Mouse (Mus musculus) embryonic facial prominence, embryonic 11.5 days (tissue): Measurements from ENCODE around the gene Tdrd5. TPM values are rescaled to one million over a fixed set of nuclear protein-coding genes. Genes with fewer than 3 reads are reported as not detected.

Source experiments
- ATAC-seq: fragments of 200-750 bp; cut with Nextera tagmentation; replicated peaks from 2 replicates; pipeline ENCODE4 v1.8.0; 2017; ENCODE audit warnings: low read depth; ENCODE audit not compliant: insufficient number of reproducible peaks, low FRiP score, low TSS enrichment
- DNase-seq: peaks from one replicate; pipeline ENCODE4 v3.0.0-alpha.2; 2015; ENCODE audit warnings: low spot score
- H3K27ac ChIP-seq: fragments of 300-500 bp; sonication (generic); replicated peaks from 2 replicates; pipeline ENCODE4 v1.5.1; 2014; ENCODE audit warnings: mild to moderate bottlenecking, low read depth, low read length, control low read depth
- H3K27me3 ChIP-seq: fragments of 300-500 bp; sonication (generic); 2 replicates; pipeline ENCODE4 v1.6.1; 2014; ENCODE audit warnings: mild to moderate bottlenecking, low read length, moderate library complexity, mixed read lengths; ENCODE audit not compliant: control insufficient read depth, insufficient read depth
- H3K36me3 ChIP-seq: fragments of 300-500 bp; sonication (generic); replicated peaks from 2 replicates; pipeline ENCODE4 v1.6.1; 2014; ENCODE audit warnings: low read depth, mild to moderate bottlenecking, low read length, moderate library complexity, mixed read lengths; ENCODE audit not compliant: control insufficient read depth, insufficient read depth
- H3K4me1 ChIP-seq: fragments of 300-500 bp; sonication (generic); 2 replicates; pipeline ENCODE4 v1.6.1; 2014; ENCODE audit warnings: low read length, mixed read lengths; ENCODE audit not compliant: control insufficient read depth, insufficient read depth
- H3K4me2 ChIP-seq: fragments of 300-500 bp; sonication (generic); 2 replicates; pipeline ENCODE4 v1.6.1; 2014; ENCODE audit warnings: low read depth, mild to moderate bottlenecking, control low read depth, low read length, moderate library complexity
- H3K4me3 ChIP-seq: fragments of 300-500 bp; sonication (generic); 2 replicates; pipeline ENCODE4 v1.5.1; 2014; ENCODE audit warnings: low read depth, low read length, control low read depth
- H3K9ac ChIP-seq: fragments of 300-500 bp; sonication (generic); replicated peaks from 2 replicates; pipeline ENCODE4 v1.6.1; 2014; ENCODE audit warnings: mild to moderate bottlenecking, control low read depth, low read length
- H3K9me3 ChIP-seq: fragments of 300-500 bp; sonication (generic); replicated peaks from 2 replicates; pipeline ENCODE4 v1.6.1; 2016; ENCODE audit warnings: mild to moderate bottlenecking, low read length, inconsistent platforms, mixed read lengths; ENCODE audit not compliant: control insufficient read depth
- WGBS: fragments of 180-500 bp; shearing (Covaris S2); extraction: QIAGEN DNeasy Blood & Tissue Kit; methylation state at CpG from one replicate; pipeline ENCODE4 v1.1.7; 2014; 5-methylcytosine and 5-hydroxymethylcytosine counted together
- polyA plus RNA-seq: library from polyadenylated mRNA; unstranded; fragments of >200 nt; fragmentation: Nextera tagmentation; extraction: Ambion mirVana; gene quantifications from 2 replicates; pipeline ENCODE4 v1.2.1, GENCODE M21; 2014

Tdrd5 gene
- polyA plus RNA-seq, 1 experiment from 2014 or later: 0.25 TPM

DNA sequence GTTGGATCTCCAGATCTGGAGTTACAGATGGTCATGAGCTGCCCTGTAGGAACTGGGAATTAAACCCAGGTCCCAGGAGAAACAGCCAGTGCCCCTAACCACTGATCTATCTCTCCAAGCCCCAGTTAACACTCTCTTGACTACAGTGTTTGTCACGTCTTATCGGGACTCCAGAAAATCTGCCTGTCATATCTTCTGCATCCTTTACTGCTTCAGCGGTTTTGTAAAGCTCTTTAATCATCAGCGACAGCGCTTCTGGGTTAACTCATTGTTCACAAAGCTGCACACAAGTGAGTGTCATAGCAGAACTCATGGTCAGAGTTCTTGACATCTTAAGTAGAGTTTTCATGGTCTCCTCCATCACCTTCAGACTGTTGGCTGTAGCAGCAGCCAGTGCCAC, 76.6 kb downstream of the Tdrd5 start:
- 80% methylated on average over 5 of the region's 5 CpGs for WGBS
- Histone ChIP-seq H3K4me1 (no peaks in the 10 kb centered on the region), H3K9me3 (no peaks in the 10 kb centered on the region), H3K4me2 (no peak overlapping the region), H3K36me3 (no peaks in the 10 kb centered on the region), H3K4me3 (no peak overlapping the region), H3K9ac (no peak overlapping the region), H3K27ac (no peak overlapping the region), H3K27me3 (no peaks in the 10 kb centered on the region)
- ATAC-seq (no peak), DNase-seq (no peak)

DNA sequence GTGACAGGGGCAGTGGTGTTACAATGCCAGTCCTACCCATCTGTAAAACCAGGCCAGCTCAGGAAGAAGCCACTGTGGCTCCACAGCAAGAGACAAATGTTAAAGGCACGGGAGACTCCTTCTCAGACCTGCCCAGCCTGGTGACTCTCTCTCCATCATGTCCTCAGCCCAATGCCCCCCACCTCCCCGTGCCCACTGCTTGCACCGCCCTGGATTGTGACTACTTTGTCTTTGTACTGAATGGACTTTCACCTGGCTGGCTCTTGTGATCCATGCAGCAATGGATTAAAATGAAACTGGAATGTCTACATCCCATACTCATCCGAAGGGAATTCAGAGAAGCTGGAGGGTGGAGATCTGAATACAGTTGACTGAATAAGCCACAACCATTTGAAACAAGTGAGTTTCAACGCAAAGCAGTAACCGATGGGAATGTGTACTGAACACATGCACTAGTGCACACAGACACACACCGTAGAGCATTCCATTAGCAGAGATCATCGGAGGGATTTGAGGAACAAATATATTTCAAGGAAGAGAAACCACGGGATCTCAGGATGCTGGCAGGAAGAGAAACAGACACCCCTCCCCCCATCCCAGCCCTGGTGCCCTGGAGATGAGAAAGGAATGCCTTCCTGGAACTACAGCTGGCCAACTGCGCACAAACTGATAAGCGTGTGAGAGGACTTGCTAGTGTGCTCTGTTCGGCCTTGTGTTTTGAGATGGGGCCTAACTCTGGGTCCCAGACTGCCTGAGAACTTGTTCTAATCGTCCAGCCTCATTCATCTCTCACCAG, 81.1 kb downstream of the Tdrd5 start:
- Histone ChIP-seq H3K4me3 (no peak overlapping the region), H3K4me1 (peaks cover 4% of the 10 kb centered on the region; the same call in 1 of the 2 replicates), H3K9ac (no peak overlapping the region), H3K9me3 (no peaks in the 10 kb centered on the region), H3K27me3 (no peaks in the 10 kb centered on the region), H3K36me3 (no peaks in the 10 kb centered on the region), H3K27ac (no peak overlapping the region), H3K4me2 (no peak overlapping the region)
- 60% methylated on average over 13 of the region's 13 CpGs for WGBS
- DNase-seq: peak; percentile 23
- ATAC-seq: no peak

DNA sequence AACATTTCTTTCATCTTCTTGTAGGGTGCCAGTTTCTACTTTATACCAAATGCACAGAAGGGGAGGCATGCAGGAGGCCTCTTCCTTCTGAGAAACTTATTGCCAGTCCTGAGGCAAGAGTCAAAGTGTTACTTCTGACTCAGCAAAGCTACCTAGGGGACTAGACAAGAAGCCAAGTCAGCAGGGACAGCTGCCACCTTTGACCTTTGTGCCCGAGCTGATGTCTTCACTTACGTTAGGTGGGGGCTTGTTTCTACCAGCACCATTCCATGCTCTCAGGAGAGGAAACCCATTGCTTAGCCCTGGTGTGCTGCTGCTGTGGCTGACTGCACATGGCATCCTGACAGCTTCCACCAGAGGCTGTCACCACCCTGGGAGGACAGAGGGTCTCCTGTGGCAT, 82.1 kb downstream of the Tdrd5 start:
- Histone ChIP-seq H3K27ac (no peak overlapping the region), H3K4me1 (peaks cover 4% of the 10 kb centered on the region; the same call in 1 of the 2 replicates), H3K36me3 (no peaks in the 10 kb centered on the region), H3K27me3 (no peaks in the 10 kb centered on the region), H3K9ac (no peak overlapping the region), H3K4me2 (no peak overlapping the region), H3K9me3 (no peaks in the 10 kb centered on the region), H3K4me3 (no peak overlapping the region)
- ATAC-seq (no peak), DNase-seq (no peak)
- WGBS: 21% methylated on average over 2 of the region's 2 CpGs

DNA sequence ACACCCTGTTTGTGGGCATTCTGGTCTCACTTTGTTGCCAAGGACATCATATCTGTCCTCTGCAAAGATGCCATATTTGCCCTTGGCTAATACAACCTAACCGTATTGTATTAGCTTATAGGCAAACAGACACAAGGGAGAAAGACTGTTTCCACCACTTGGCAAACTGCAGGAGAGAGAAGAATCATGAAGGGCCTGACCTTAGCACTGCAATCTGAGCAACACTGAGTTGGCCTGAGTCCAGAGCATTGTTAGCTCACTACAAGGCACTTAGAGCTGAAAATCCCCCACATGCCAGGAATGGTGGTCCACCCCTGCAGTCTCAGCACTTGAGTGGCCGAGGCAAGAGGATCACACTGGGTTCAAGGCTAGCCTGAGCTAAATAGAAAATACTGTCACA, 84.9 kb downstream of the Tdrd5 start:
- Histone ChIP-seq H3K9me3 (no peaks in the 10 kb centered on the region), H3K4me3 (no peak overlapping the region), H3K27ac (no peak overlapping the region), H3K9ac (no peak overlapping the region), H3K27me3 (no peaks in the 10 kb centered on the region), H3K4me1 (peaks cover 4% of the 10 kb centered on the region; the same call in 1 of the 2 replicates), H3K4me2 (no peak overlapping the region), H3K36me3 (no peaks in the 10 kb centered on the region)
- ATAC-seq (no peak), DNase-seq (no peak)
- WGBS: 88% methylated on average over 2 of the region's 2 CpGs

DNA sequence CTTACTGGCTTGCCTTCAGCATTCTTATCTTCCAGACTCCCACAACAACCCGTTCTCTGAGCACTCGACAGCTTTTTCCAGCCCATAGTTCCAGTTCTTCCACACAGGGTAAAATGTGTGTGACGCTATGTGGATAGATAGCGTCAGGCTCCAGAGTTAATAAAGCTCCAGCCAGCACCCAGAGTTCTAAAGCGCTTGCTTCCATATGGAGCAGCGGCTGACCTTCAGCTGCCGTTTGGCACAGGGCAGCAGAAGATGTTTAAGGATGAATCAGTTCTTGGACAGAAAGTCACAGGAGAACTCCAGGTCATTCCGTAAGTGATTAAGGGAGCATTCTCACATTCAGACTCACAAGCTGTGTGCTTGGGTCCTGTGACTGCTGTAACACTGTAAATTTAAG, 85.5 kb downstream of the Tdrd5 start:
- Histone ChIP-seq H3K4me2 (no peak overlapping the region), H3K4me3 (no peak overlapping the region), H3K36me3 (no peaks in the 10 kb centered on the region), H3K9ac (no peak overlapping the region), H3K9me3 (no peaks in the 10 kb centered on the region), H3K27ac (no peak overlapping the region), H3K27me3 (no peaks in the 10 kb centered on the region), H3K4me1 (peaks cover 4% of the 10 kb centered on the region; the same call in 1 of the 2 replicates)
- no peak for ATAC-seq
- DNase-seq: no peak
- WGBS: 88% methylated on average over 8 of the region's 8 CpGs

DNA sequence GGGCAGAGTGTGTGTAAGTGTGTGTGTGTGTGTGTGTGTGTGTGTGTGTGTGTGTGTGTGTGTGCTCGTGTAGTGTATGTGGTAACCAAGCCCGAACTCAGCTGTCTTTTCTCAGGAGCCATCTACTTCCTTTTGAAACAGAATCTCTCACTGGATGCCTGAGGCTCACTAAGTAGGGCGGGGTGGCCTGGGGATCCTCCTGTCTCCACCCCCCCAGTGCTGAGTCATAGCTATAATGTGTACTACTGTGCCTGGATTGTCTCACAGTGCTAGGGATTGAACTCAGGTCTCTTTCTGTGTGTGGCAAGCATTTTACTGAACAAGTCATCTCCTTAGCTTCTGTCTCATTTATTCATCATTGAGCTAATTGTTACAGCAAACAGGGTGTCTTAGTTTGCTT, 86.1 kb downstream of the Tdrd5 start:
- H3K4me1 ChIP-seq: peaks cover 4% of the 10 kb centered on the region; the same call in 1 of the 2 replicates
- no peaks in the 10 kb centered on the region for H3K36me3 ChIP-seq
- no peak overlapping the region for H3K9ac ChIP-seq
- H3K4me3 ChIP-seq: no peak overlapping the region
- DNase-seq (peak; percentile 43), ATAC-seq (no peak)
- WGBS: 54% methylated on average over 3 of the region's 3 CpGs
- no peak overlapping the region for H3K4me2 ChIP-seq
- no peaks in the 10 kb centered on the region for H3K27me3 ChIP-seq
- no peaks in the 10 kb centered on the region for H3K9me3 ChIP-seq
- no peak overlapping the region for H3K27ac ChIP-seq

DNA sequence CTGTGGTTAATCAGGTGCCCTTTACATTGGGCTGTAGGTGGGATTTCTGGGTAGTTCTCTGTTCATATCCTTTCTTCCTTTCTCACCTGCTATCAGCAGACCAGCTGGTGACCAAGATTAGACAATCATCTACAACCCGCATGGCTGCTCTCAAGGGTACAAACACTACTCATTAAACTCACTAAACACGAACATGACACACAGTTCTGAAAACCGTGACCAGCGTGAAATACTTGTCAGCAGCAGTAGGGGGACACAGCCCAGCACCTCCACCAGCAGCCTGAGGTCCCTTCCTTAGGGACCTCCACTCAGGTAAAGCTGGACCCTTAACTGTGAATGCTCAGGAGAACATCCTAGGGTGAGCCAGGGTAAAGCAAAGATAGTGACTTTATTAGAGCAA, 87.2 kb downstream of the Tdrd5 start:
- ATAC-seq: no peak; the same call in 1 of the 2 replicates
- Histone ChIP-seq H3K4me3 (no peak overlapping the region), H3K9me3 (no peaks in the 10 kb centered on the region), H3K9ac (no peak overlapping the region), H3K4me1 (no peaks in the 10 kb centered on the region), H3K27me3 (no peaks in the 10 kb centered on the region), H3K27ac (no peak overlapping the region), H3K4me2 (no peak overlapping the region), H3K36me3 (no peaks in the 10 kb centered on the region)
- 81% methylated on average over 4 of the region's 4 CpGs for WGBS
- DNase-seq: no peak

DNA sequence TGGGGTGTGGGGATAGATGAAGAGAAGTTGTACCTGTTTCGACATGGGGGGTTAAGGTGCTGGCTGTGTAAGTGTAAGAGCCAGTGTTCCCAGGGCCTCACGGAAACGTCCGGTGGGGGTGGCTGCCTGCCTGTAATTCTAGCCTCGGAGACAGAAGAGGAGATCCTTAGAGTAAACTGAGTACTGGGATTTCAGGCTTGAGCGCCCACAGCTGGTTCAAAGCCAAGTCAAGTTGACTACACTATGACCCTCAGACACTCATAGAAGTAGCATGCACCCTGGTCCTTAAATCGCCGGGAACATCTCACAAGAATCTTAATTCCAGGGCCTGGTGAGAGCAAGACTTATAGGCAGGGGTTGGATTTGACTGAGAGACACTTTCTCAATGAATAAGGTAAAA, 88.8 kb downstream of the Tdrd5 start:
- Histone ChIP-seq H3K9ac (no peak overlapping the region), H3K4me3 (no peak overlapping the region), H3K4me2 (no peak overlapping the region), H3K4me1 (no peaks in the 10 kb centered on the region), H3K27me3 (no peaks in the 10 kb centered on the region), H3K9me3 (no peaks in the 10 kb centered on the region), H3K27ac (no peak overlapping the region), H3K36me3 (no peaks in the 10 kb centered on the region)
- no peak for DNase-seq
- WGBS: 77% methylated on average over 8 of the region's 8 CpGs
- no peak for ATAC-seq
